In genomic region chr5:21056595-21056994, GRCm38 (mm10) we compare ENCODE assay signal across 8 mouse cellular contexts. TPM values are rescaled to one million over a fixed set of nuclear protein-coding genes. Genes with fewer than 3 reads are reported as not detected.
DNase-seq lines count a peak whose midpoint lies in the region; ATAC-seq and TF ChIP-seq lines count a peak whose summit lies in the region.

No protein-coding gene starts in this region.

- H3ac ChIP-seq in myocyte (ENCODE audit: control insufficient read depth, insufficient read length): no peak overlapping the region

- WGBS in liver, adult 2 months: under 1% methylated on average over 8 of the region's 8 CpGs
- 10% methylated on average over 8 of the region's 8 CpGs for WGBS in embryonic facial prominence, embryonic 11.5 days

- H3K9me3 ChIP-seq in embryonic facial prominence, embryonic 11.5 days (replicated peaks; ENCODE audit: control insufficient read depth, low read length): no peaks in the 10 kb centered on the region

- H3K4me3 ChIP-seq in liver, adult 2 months (ENCODE audit: insufficient read depth, low read depth, low read length): peak overlapping the region; percentile 96
- H3K4me3 ChIP-seq in embryonic facial prominence, embryonic 11.5 days (ENCODE audit: low read depth, low read length): peak overlapping the region; percentile 97
- H3K4me3 ChIP-seq in myocyte: peak overlapping the region; percentile 65

- no peak for ATAC-seq in embryonic facial prominence, embryonic 11.5 days (replicated peaks; ENCODE audit: insufficient number of reproducible peaks, low FRiP score, low TSS enrichment, low read depth)
- peak; percentile 5 for ATAC-seq in inflammation-experienced regulatory T-cells, adult 6 months
- no peak for ATAC-seq in activated CD4-positive, CD25-positive, alpha-beta regulatory T cell, adult 4 months

- no peak for TF ChIP-seq POLR2A in liver, adult 2 months (IDR thresholded peaks at IDR 0.05; ENCODE audit: extremely low read depth, insufficient read depth, low read length)
- no peak for TF ChIP-seq POLR2A in myocyte (IDR thresholded peaks at IDR 0.05; ENCODE audit: insufficient read length, low read depth)

- no peaks in the 10 kb centered on the region for H3K36me3 ChIP-seq in liver, adult 2 months (ENCODE audit: control insufficient read depth, insufficient read depth, low read length)
- no peaks in the 10 kb centered on the region for H3K36me3 ChIP-seq in embryonic facial prominence, embryonic 11.5 days (replicated peaks; ENCODE audit: control insufficient read depth, insufficient read depth, low read depth, low read length)
- no peaks in the 10 kb centered on the region for H3K36me3 ChIP-seq in myocyte (ENCODE audit: control insufficient read depth, insufficient read depth)

- H3K9ac ChIP-seq in liver, adult 2 months (ENCODE audit: low read depth, low read length): peak overlapping the region; percentile 86
- H3K9ac ChIP-seq in embryonic facial prominence, embryonic 11.5 days (replicated peaks; ENCODE audit: low read length): peak overlapping the region; percentile 61; the same call in 1 of the 2 replicates

- DNase-seq in liver, adult 2 months (ENCODE audit: extremely low read depth, low read depth, low spot score): peak; percentile 93
- no peak for DNase-seq in liver
- no peak for DNase-seq in embryonic facial prominence, embryonic 11.5 days (ENCODE audit: low spot score)
- no peak for DNase-seq in left cerebral cortex, adult 11 months (ENCODE audit: low spot score)
- no peak for DNase-seq in cerebellum, postnatal 4 days (ENCODE audit: low spot score in 2 of 2)

- peaks cover 13% of the 10 kb centered on the region; the same call in 1 of the 2 replicates for H3K79me2 ChIP-seq in liver, adult 2 months (ENCODE audit: control insufficient read depth, insufficient read depth, low read length)
- peaks cover 34% of the 10 kb centered on the region for H3K79me2 ChIP-seq in myocyte (ENCODE audit: control insufficient read depth, insufficient read depth)

- no peak for TF ChIP-seq CTCF in liver, adult 2 months (IDR thresholded peaks at IDR 0.05; ENCODE audit: low read depth, low read length)

- peak overlapping the region; percentile 100 for H3K27ac ChIP-seq in liver, adult 2 months (replicated peaks; ENCODE audit: insufficient read depth, low read depth, low read length)
- H3K27ac ChIP-seq in embryonic facial prominence, embryonic 11.5 days (replicated peaks; ENCODE audit: low read depth, low read length): peak overlapping the region; percentile 89

- H3K27me3 ChIP-seq in liver, adult 2 months (ENCODE audit: control insufficient read depth, insufficient read depth, low read length): no peaks in the 10 kb centered on the region
- H3K27me3 ChIP-seq in embryonic facial prominence, embryonic 11.5 days (ENCODE audit: control insufficient read depth, insufficient read depth, low read length): no peaks in the 10 kb centered on the region
- H3K27me3 ChIP-seq in myocyte (ENCODE audit: control insufficient read depth, insufficient read depth, insufficient read length): no peaks in the 10 kb centered on the region

- H3K4me1 ChIP-seq in liver, adult 2 months (ENCODE audit: control insufficient read depth, insufficient read depth, low read length): peaks cover 8% of the 10 kb centered on the region
- H3K4me1 ChIP-seq in embryonic facial prominence, embryonic 11.5 days (ENCODE audit: control insufficient read depth, insufficient read depth, low read length): no peaks in the 10 kb centered on the region; the same call in 1 of the 2 replicates

- H3K4me2 ChIP-seq in embryonic facial prominence, embryonic 11.5 days (ENCODE audit: low read depth, low read length): peak overlapping the region; percentile 32
- H3K4me2 ChIP-seq in myocyte (ENCODE audit: low read depth): peak overlapping the region; percentile 92

TF ChIP-seq in myocyte, 11 proteins besides CTCF, POLR2A, EP300 and RAD21:
- TF ChIP-seq POLR2AphosphoS2 (IDR thresholded peaks at IDR 0.05; ENCODE audit: insufficient read length, low read depth): no peak
- TF ChIP-seq MYOD1 (IDR thresholded peaks at IDR 0.05; ENCODE audit: control insufficient read depth in 1 of 3, insufficient read length in 2 of 3, low read depth in 2 of 3): no peak
- no peak for TF ChIP-seq TCF3 (IDR thresholded peaks at IDR 0.05; ENCODE audit: insufficient read length, low read depth)
- no peak for TF ChIP-seq E2F4 (IDR thresholded peaks at IDR 0.05; ENCODE audit: insufficient read depth)
- TF ChIP-seq CEBPB (IDR thresholded peaks at IDR 0.05; ENCODE audit: insufficient read depth, poor library complexity, severe bottlenecking): peak; percentile 46; the same call in 1 of the 2 replicates
- no peak for TF ChIP-seq REST (IDR thresholded peaks at IDR 0.05; ENCODE audit: insufficient read depth, insufficient read length)
- no peak for TF ChIP-seq MAX (IDR thresholded peaks at IDR 0.05; ENCODE audit: low read depth)
- TF ChIP-seq TCF12 (IDR thresholded peaks at IDR 0.05; ENCODE audit: insufficient read depth, poor library complexity, severe bottlenecking): no peak

RNA-seq across cellular contexts. Expression of gene Ptpn12, which starts 0.9 kb away (rescaled TPM):
- 11.5 and 15.4 TPM in 2 replicates for total RNA-seq in liver, adult 2 months (2014; rRNA removed)
- 19.4 and 20.9 TPM in 2 replicates for polyA plus RNA-seq in liver, adult 2 months (2012; rRNA removed)
- polyA plus RNA-seq in embryonic facial prominence, embryonic 11.5 days (2014; fragmentation: Nextera tagmentation; extraction: Ambion mirVana): 25.9 and 27.6 TPM in 2 replicates
- 10 to 100 TPM in 2 of 3 experiments, 1 to 10 TPM in 1; 7.4 to 18.3 (median 12.8) TPM for polyA plus RNA-seq in inflammation-experienced regulatory T-cells, adult 6 months (2017; shearing (Covaris generic))
- 23.2 TPM for polyA plus RNA-seq in myocyte (2012; fragmentation: generic; extraction: Trizol)
- 10 to 100 TPM; 10.7 to 11.1 TPM for polyA plus RNA-seq in activated CD4-positive, CD25-positive, alpha-beta regulatory T cell, adult 4 months (2017; shearing (Covaris generic))
